Mouse (Mus musculus) liver, adult 2 months (tissue): ENCODE results near the gene Bst2. TPM values are rescaled to one million over a fixed set of nuclear protein-coding genes. Genes with fewer than 3 reads are reported as not detected.

Experiments
- DNase-seq: peaks from one replicate; pipeline ENCODE4 v3.0.0-alpha.2; 2011; ENCODE audit warnings: low read depth, low spot score; ENCODE audit errors: extremely low read depth
- H3K27ac ChIP-seq: fragments of 200-500 bp; replicated peaks from 2 replicates; pipeline ENCODE4 v1.5.1; 2012; ENCODE audit warnings: low read depth, mild to moderate bottlenecking, control low read depth, inconsistent platforms, low read length; ENCODE audit not compliant: insufficient read depth
- H3K27me3 ChIP-seq: fragments of 200-500 bp; 2 replicates; pipeline ENCODE4 v1.6.1; 2012; ENCODE audit warnings: mild to moderate bottlenecking, moderate library complexity, low read length, inconsistent platforms; ENCODE audit not compliant: control insufficient read depth, insufficient read depth
- H3K36me3 ChIP-seq: fragments of 200-500 bp; 2 replicates; pipeline ENCODE4 v1.6.1; 2012; ENCODE audit warnings: low read length, inconsistent platforms; ENCODE audit not compliant: control insufficient read depth, insufficient read depth
- H3K4me1 ChIP-seq: fragments of 200-500 bp; 2 replicates; pipeline ENCODE4 v1.6.1; 2011; ENCODE audit warnings: low read length; ENCODE audit not compliant: control insufficient read depth, insufficient read depth
- H3K4me3 ChIP-seq: fragments of 200-500 bp; 2 replicates; pipeline ENCODE4 v1.5.1; 2011; ENCODE audit warnings: low read depth, mild to moderate bottlenecking, control low read depth, low read length, moderate library complexity; ENCODE audit not compliant: insufficient read depth
- H3K79me2 ChIP-seq: fragments of 200-500 bp; 2 replicates; pipeline ENCODE4 v1.6.1; 2012; ENCODE audit warnings: inconsistent platforms, mild to moderate bottlenecking, low read length, moderate library complexity; ENCODE audit not compliant: control insufficient read depth, insufficient read depth
- H3K9ac ChIP-seq: fragments of 200-500 bp; 2 replicates; pipeline ENCODE4 v1.6.1; 2012; ENCODE audit warnings: low read depth, mild to moderate bottlenecking, control low read depth, inconsistent platforms, low read length
- CTCF ChIP-seq: fragments of 200-500 bp; IDR thresholded peaks from 2 replicates; pipeline ENCODE4 v1.5.1; 2011; ENCODE audit warnings: low read depth, low read length, control low read depth
- POLR2A ChIP-seq: fragments of 200-500 bp; IDR thresholded peaks from 2 replicates; pipeline ENCODE4 v1.6.1; 2011; ENCODE audit warnings: low read length, control low read depth; ENCODE audit not compliant: insufficient read depth; ENCODE audit errors: extremely low read depth
- WGBS: fragments of 180-500 bp; shearing (Covaris S2); methylation state at CpG from one replicate; pipeline ENCODE4 v1.1.7; 2018; 5-methylcytosine and 5-hydroxymethylcytosine counted together
- polyA plus RNA-seq: library from polyadenylated mRNA; depleted of rRNA; stranded (reverse); fragments of >200 nt; gene quantifications from 2 replicates; pipeline ENCODE4 v1.2.3, GENCODE M21; 2012
- total RNA-seq: library from RNA; depleted of rRNA; stranded (reverse); fragments of >200 nt; gene quantifications from 2 replicates; pipeline ENCODE4 v1.2.3, GENCODE M21; 2014

The Bst2 gene
- total and polyA plus RNA-seq, 2 experiments: 678 to 871 TPM

- TF ChIP-seq POLR2A: no peak
- TF ChIP-seq CTCF: no peak
- H3K4me1 ChIP-seq: peaks cover 16% of the 10 kb centered on the region
- H3K9ac ChIP-seq: no peak overlapping the region
- DNase-seq: peak; percentile 36
- 46% methylated on average over 16 of the region's 16 CpGs for WGBS
- H3K27ac ChIP-seq: peak overlapping the region; percentile 58
- H3K4me3 ChIP-seq: no peak overlapping the region
- no peaks in the 10 kb centered on the region for H3K36me3 ChIP-seq
- H3K27me3 ChIP-seq: no peaks in the 10 kb centered on the region
- H3K79me2 ChIP-seq: no peaks in the 10 kb centered on the region
These were observed 38.2 kb downstream of the Bst2 start for GRCm38 (mm10) chr8:71498816-71499690.

GRCm38 (mm10) chr8:71497881-71498501 is 39.3 kb downstream of the Bst2 start:
- WGBS: 34% methylated on average over 15 of the region's 15 CpGs
- no peak for DNase-seq
- TF ChIP-seq POLR2A (no peak), CTCF (no peak)
- no peak overlapping the region for H3K4me3 ChIP-seq
- H3K36me3 ChIP-seq: no peaks in the 10 kb centered on the region
- peak overlapping the region; percentile 24 for H3K9ac ChIP-seq
- H3K4me1 ChIP-seq: peaks cover 16% of the 10 kb centered on the region
- H3K79me2 ChIP-seq: no peaks in the 10 kb centered on the region
- H3K27ac ChIP-seq: peak overlapping the region; percentile 58
- H3K27me3 ChIP-seq: no peaks in the 10 kb centered on the region

GRCm38 (mm10) chr8:71497077-71497645 is 40.1 kb downstream of the Bst2 start:
- Histone ChIP-seq H3K79me2 (no peaks in the 10 kb centered on the region), H3K36me3 (no peaks in the 10 kb centered on the region), H3K27ac (no peak overlapping the region; the same call in 1 of the 2 replicates), H3K4me3 (no peak overlapping the region), H3K27me3 (no peaks in the 10 kb centered on the region), H3K4me1 (peaks cover 16% of the 10 kb centered on the region), H3K9ac (no peak overlapping the region)
- 95% methylated on average over 1 of the region's 1 CpGs for WGBS
- no peak for TF ChIP-seq CTCF
- TF ChIP-seq POLR2A: no peak
- DNase-seq: peak; percentile 37

- DNase-seq: peak; percentile 56
- TF ChIP-seq CTCF: peak; percentile 45
- no peak for TF ChIP-seq POLR2A
- no peak overlapping the region for H3K9ac ChIP-seq
These were observed 40.8 kb downstream of the Bst2 start for GRCm38 (mm10) chr8:71496481-71496880.

GRCm38 (mm10) chr8:71495811-71496210 is 41.4 kb downstream of the Bst2 start:
- TF ChIP-seq POLR2A (no peak), CTCF (no peak)
- Histone ChIP-seq H3K36me3 (no peaks in the 10 kb centered on the region), H3K27me3 (no peaks in the 10 kb centered on the region), H3K27ac (peak overlapping the region; percentile 53), H3K4me3 (no peak overlapping the region), H3K9ac (no peak overlapping the region), H3K79me2 (no peaks in the 10 kb centered on the region), H3K4me1 (peaks cover 16% of the 10 kb centered on the region)
- DNase-seq: no peak
- WGBS: 55% methylated on average over 5 of the region's 5 CpGs

More at GRCm38 (mm10) chr8:71496481-71496880, 40.8 kb downstream of the Bst2 start:
- 23% methylated on average over 11 of the region's 11 CpGs for WGBS
- Histone ChIP-seq H3K27me3 (no peaks in the 10 kb centered on the region), H3K4me1 (peaks cover 16% of the 10 kb centered on the region), H3K27ac (peak overlapping the region; percentile 64), H3K4me3 (no peak overlapping the region), H3K36me3 (no peaks in the 10 kb centered on the region), H3K79me2 (no peaks in the 10 kb centered on the region)
